Mouse (Mus musculus) ES-Bruce4 (cell line): ENCODE results near the gene Sergef.

Experiments
- CTCF ChIP-seq: IDR thresholded peaks from one replicate; pipeline ENCODE4 v1.8.1; 2011; ENCODE audit warnings: low read depth, low read length
- EP300 ChIP-seq: IDR thresholded peaks from 2 replicates; pipeline ENCODE4 v1.6.1; 2011; ENCODE audit warnings: low read depth, low read length; ENCODE audit not compliant: insufficient read depth
- POLR2A ChIP-seq: IDR thresholded peaks from one replicate; pipeline ENCODE4 v1.8.1; 2011; ENCODE audit warnings: low read length; ENCODE audit not compliant: insufficient read depth

- TF ChIP-seq POLR2A (no peak), CTCF (no peak), EP300 (no peak)
Measured at GRCm38 (mm10) chr7:46572803-46573594, 66.6 kb downstream of the Sergef start.
